Mouse (Mus musculus) midbrain, embryonic 16.5 days (tissue): ENCODE measurements at regions not wholly inside any gene's neighbourhood (a gene's known extent, or its start where the extent isn't known, plus 50 kb on each side); places are given as distances from the start of the nearest gene placed in this dataset.

Experiments
- ATAC-seq: fragments of 200-750 bp; cut with Nextera tagmentation; 2 replicates; pipeline ENCODE4 v1.8.0; 2017; ENCODE audit warnings: moderate TSS enrichment
- H3K27ac ChIP-seq: fragments of 300-500 bp; sonication (generic); 2 replicates; pipeline ENCODE4 v1.5.1; 2014; ENCODE audit warnings: mild to moderate bottlenecking, low read length, mixed read lengths
- H3K27me3 ChIP-seq: fragments of 300-500 bp; sonication (generic); 2 replicates; pipeline ENCODE4 v1.6.1; 2014; ENCODE audit warnings: low read depth, low read length, mixed read lengths; ENCODE audit not compliant: control insufficient read depth, insufficient read depth
- H3K36me3 ChIP-seq: fragments of 300-500 bp; sonication (generic); 2 replicates; pipeline ENCODE4 v1.6.1; 2014; ENCODE audit warnings: mild to moderate bottlenecking, low read length, moderate library complexity, mixed read lengths; ENCODE audit not compliant: control insufficient read depth, insufficient read depth
- H3K4me1 ChIP-seq: fragments of 300-500 bp; sonication (generic); 2 replicates; pipeline ENCODE4 v1.6.1; 2014; ENCODE audit warnings: mild to moderate bottlenecking, low read length, mixed read lengths; ENCODE audit not compliant: control insufficient read depth, insufficient read depth
- H3K4me2 ChIP-seq: fragments of 300-500 bp; sonication (generic); 2 replicates; pipeline ENCODE4 v1.6.1; 2014; ENCODE audit warnings: mild to moderate bottlenecking, low read length, mixed read lengths
- H3K4me3 ChIP-seq: fragments of 300-500 bp; sonication (generic); 2 replicates; pipeline ENCODE4 v1.5.1; 2014; ENCODE audit warnings: low read depth, mild to moderate bottlenecking, low read length, moderate library complexity, mixed read lengths
- H3K9ac ChIP-seq: fragments of 300-500 bp; sonication (generic); 2 replicates; pipeline ENCODE4 v1.6.1; 2014; ENCODE audit warnings: low read depth, low read length, mixed read lengths
- H3K9me3 ChIP-seq: fragments of 300-500 bp; sonication (generic); replicated peaks from 2 replicates; pipeline ENCODE4 v1.6.1; 2014; ENCODE audit warnings: mild to moderate bottlenecking, low read length, mixed read lengths; ENCODE audit not compliant: control insufficient read depth, poor library complexity, severe bottlenecking
- WGBS: fragments of 180-500 bp; shearing (Covaris S2); extraction: QIAGEN DNeasy Blood & Tissue Kit; methylation state at CpG from one replicate; pipeline ENCODE4 v1.1.7; 2014; 5-methylcytosine and 5-hydroxymethylcytosine counted together

DNA sequence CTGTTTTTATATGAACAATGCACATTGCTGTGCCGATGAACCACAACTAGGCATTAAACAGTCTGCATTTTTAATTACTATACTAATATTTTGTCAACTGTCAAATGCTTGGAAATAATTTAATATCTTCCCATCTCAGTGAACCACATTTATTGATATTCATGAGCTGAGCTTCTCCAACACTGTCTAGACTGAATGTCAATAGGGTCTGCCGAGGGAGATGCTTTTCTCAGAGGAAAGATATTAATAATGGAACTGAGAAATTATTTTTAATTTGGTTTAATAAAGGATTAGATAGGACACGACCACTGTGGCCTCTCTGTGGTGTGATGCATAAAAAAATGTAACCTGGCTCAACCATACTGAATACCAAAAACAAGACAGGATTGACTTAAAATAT is 381.7 kb upstream of the A1bg start:
- Histone ChIP-seq H3K36me3 (no peaks in the 10 kb centered on the region), H3K4me2 (no peak overlapping the region), H3K4me1 (no peaks in the 10 kb centered on the region), H3K9me3 (no peaks in the 10 kb centered on the region), H3K27me3 (no peaks in the 10 kb centered on the region), H3K4me3 (no peak overlapping the region), H3K27ac (no peak overlapping the region), H3K9ac (no peak overlapping the region)
- 47% methylated on average over 3 of the region's 3 CpGs for WGBS
- ATAC-seq = no peak

DNA sequence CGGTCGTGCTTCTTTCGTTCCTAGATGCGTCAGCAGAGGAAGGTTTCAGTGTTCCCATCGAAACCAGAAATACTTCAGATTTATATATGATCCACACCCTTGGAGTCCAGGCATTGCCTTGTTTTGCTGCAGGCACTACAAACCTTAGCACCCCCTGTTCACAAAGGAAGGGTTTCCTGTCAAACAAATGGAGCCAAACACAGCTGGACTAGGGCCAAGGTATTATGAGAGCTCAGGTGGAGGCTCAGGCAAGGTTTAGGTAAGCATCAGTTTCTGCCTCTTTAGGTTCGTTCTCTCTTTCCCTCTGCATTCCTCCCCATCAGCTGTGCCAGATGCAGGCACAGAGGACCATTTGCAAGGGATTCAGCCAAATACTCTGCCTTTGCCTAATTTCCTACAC is 377.0 kb upstream of the A1bg start:
- no peaks in the 10 kb centered on the region for H3K4me1 ChIP-seq
- no peak overlapping the region for H3K27ac ChIP-seq
- H3K9me3 ChIP-seq = no peaks in the 10 kb centered on the region
- no peaks in the 10 kb centered on the region for H3K36me3 ChIP-seq
- no peak for ATAC-seq
- no peak overlapping the region for H3K4me2 ChIP-seq
- no peaks in the 10 kb centered on the region for H3K27me3 ChIP-seq
- no peak overlapping the region for H3K9ac ChIP-seq
- 92% methylated on average over 6 of the region's 6 CpGs for WGBS
- no peak overlapping the region for H3K4me3 ChIP-seq

DNA sequence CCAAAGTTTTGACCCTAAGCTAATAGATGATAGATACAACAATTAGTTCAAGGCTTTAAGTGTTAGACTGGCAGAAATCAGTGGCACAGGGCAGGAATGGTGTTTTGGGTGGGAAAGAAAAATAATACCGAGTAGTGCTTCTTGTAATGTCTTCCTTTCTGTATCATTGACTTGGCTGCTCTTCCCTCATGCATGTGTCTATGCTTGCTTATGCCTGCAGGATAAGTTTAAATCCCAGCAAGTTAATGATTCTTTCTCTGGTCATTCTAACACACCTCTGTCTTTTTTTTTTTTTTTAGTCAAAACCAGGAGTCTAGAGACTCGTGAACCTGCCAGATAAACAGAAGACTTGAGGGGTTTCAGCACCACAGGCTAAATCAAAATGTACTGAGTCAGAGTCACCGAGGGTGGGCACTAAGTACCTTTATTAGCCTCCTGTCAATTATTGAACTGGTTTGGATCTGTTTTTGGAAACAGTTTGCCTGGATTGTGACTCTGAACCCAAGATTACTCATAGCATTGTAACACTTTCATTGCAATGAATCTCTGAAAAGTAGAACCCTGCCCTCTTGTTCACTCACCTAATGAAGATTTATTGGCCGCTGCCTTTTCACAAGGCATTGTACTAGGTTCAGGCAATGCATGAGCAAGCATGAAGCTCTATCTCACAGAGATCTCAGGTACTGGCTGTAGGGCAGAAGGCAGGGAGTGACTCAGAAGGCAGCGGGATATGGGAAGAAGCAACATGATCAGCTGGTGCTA is 374.8 kb upstream of the A1bg start:
- Histone ChIP-seq H3K9me3 (no peaks in the 10 kb centered on the region), H3K9ac (no peak overlapping the region), H3K27ac (no peak overlapping the region), H3K36me3 (no peaks in the 10 kb centered on the region), H3K4me3 (no peak overlapping the region), H3K4me1 (no peaks in the 10 kb centered on the region), H3K27me3 (no peaks in the 10 kb centered on the region), H3K4me2 (no peak overlapping the region)
- 84% methylated on average over 5 of the region's 5 CpGs for WGBS
- no peak for ATAC-seq

DNA sequence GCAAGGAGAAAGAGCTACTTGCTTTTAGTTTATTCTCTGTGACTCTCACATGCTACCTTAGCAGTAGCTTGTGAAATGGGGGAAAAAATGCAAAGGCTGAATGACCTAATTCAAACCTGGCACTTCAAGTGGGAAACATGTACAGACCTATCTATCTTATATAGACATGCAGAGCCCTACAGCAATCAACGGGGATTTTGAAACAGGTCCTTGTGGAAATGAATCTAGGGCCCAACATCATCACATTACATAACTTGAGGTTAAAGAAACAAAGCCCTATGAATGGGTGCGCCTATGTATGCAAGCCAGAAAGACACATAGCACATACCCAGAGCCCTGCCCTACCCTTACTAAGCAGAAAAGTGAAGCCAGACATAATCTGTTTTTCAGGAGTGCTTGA is 371.8 kb upstream of the A1bg start:
- no peak overlapping the region for H3K27ac ChIP-seq
- ATAC-seq = no peak
- no peaks in the 10 kb centered on the region for H3K4me1 ChIP-seq
- no peak overlapping the region for H3K4me2 ChIP-seq
- H3K4me3 ChIP-seq = no peak overlapping the region
- no peaks in the 10 kb centered on the region for H3K36me3 ChIP-seq
- no peaks in the 10 kb centered on the region for H3K9me3 ChIP-seq
- H3K27me3 ChIP-seq = no peaks in the 10 kb centered on the region
- 90% methylated on average over 2 of the region's 2 CpGs for WGBS
- no peak overlapping the region for H3K9ac ChIP-seq

DNA sequence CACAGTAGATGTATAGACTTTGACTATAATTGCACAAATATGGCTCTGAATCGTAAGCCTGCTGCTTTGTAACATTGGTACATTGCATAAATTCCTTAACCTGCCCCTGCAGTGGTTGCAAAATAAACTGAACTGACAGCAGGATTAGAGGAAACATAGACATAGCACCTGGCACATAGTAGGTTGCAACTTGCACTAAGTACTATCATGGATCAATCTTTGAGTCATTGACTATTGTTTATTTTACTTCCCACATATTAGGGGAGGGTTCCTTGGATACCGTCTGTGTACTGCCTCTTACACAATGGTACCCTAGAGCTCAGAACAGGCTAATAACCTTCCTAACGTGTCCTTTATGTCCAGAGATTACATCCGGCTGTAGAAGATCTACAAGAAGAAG is 371.3 kb upstream of the A1bg start:
- ATAC-seq = no peak
- Histone ChIP-seq H3K9ac (no peak overlapping the region), H3K36me3 (no peaks in the 10 kb centered on the region), H3K9me3 (no peaks in the 10 kb centered on the region), H3K27me3 (no peaks in the 10 kb centered on the region), H3K4me3 (no peak overlapping the region), H3K4me2 (no peak overlapping the region), H3K4me1 (no peaks in the 10 kb centered on the region), H3K27ac (no peak overlapping the region)
- WGBS = 83% methylated on average over 4 of the region's 4 CpGs

DNA sequence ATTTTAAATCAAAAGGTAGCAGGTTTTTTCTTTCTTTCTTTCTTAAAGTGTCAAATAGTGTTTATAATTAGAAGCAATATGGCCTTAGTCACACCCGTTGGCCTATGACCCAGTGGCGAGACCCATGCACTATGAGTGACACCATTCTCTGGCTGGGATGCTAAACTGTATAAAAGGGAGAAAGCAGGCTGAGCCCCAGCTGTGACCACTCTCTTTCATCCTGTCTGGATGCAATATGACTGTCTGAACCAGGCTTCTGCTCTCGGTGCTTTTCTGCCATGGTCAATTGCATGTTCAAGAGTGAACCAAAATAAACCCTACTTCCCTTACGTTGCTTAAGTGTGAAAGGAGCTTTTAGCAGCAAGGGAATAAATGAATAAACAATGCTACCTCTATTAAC is 346.0 kb upstream of the A1bg start:
- Histone ChIP-seq H3K4me3 (no peak overlapping the region), H3K9ac (no peak overlapping the region), H3K4me1 (no peaks in the 10 kb centered on the region), H3K36me3 (no peaks in the 10 kb centered on the region), H3K4me2 (no peak overlapping the region), H3K27me3 (no peaks in the 10 kb centered on the region), H3K27ac (no peak overlapping the region), H3K9me3 (peaks cover 2% of the 10 kb centered on the region; the same call in 1 of the 2 replicates)
- ATAC-seq = no peak
- whole genome bisulfite sequencing = 54% methylated on average over 4 of the region's 4 CpGs

DNA sequence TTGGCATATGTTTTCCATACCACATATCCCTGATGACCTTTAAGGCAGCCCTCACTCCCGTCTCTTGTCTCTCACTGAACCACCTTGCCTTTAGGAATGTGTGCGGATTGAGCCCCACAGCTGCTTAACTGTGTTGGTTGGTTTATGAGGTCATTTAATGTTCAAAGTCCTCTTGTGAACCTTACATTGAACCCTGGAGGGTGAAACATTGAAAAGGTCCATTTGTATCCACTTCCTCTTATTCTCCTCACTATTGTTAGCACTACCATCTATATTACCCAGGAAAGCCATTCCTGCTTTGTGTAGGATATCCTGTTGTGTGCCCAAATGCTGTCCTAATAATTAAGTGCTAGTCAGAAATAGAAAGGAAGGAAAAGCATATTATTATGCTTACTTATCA is 336.2 kb upstream of the A1bg start:
- H3K9ac ChIP-seq = no peak overlapping the region
- H3K4me3 ChIP-seq = no peak overlapping the region
- H3K27me3 ChIP-seq = no peaks in the 10 kb centered on the region
- ATAC-seq = no peak
- no peak overlapping the region for H3K4me2 ChIP-seq
- H3K9me3 ChIP-seq = no peaks in the 10 kb centered on the region
- no peak overlapping the region for H3K27ac ChIP-seq
- 89% methylated on average over 2 of the region's 2 CpGs for WGBS
- no peaks in the 10 kb centered on the region for H3K36me3 ChIP-seq
- no peaks in the 10 kb centered on the region for H3K4me1 ChIP-seq

DNA sequence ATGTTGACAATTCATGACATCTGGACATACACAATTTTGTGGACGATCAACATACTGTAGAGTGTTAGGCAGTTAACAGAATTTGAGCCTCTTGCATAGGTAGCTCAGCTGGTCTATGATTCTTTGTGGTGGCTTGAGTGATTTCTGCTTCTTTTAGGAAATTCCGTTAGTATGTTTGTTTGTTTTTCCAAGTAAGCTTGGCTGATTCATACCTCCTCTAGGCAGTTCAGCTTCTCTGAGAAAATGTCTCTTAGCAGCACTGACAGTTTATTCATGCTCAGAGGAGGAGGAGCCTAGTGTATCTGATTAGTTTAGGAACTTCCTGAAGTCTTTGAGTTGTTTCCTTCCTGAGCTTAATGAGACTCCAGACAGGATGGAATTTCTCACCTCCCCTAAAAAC is 321.7 kb upstream of the A1bg start:
- ATAC-seq = no peak
- Histone ChIP-seq H3K4me2 (no peak overlapping the region), H3K9me3 (no peaks in the 10 kb centered on the region), H3K36me3 (no peaks in the 10 kb centered on the region), H3K9ac (no peak overlapping the region), H3K4me1 (no peaks in the 10 kb centered on the region), H3K4me3 (no peak overlapping the region), H3K27me3 (no peaks in the 10 kb centered on the region), H3K27ac (no peak overlapping the region)
- WGBS = 84% methylated on average over 2 of the region's 2 CpGs

DNA sequence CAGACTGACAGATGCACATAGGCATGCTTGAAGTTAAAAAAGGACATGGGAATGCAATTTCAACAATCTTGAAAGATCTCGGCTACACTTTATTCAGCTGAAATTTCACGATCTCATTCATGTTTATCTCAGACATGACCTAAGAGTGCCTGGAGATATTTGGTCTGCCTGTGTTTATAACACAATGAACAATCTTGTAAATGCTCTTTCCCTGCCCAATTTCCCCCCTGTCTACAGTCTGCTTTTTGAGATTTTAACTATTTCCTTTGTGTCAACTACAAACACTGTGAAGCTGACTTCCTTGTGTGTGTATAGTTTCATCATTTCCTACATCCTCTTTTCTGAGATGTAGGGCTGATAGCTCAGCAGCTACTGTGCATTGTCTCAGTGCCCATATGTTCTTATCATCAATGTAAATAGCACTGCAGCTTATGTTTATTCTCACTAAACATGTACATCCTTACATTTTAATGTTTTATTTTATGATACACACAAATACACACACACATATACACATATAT is 319.4 kb upstream of the A1bg start:
- Histone ChIP-seq H3K36me3 (no peaks in the 10 kb centered on the region), H3K4me3 (no peak overlapping the region), H3K4me1 (no peaks in the 10 kb centered on the region), H3K9me3 (no peaks in the 10 kb centered on the region), H3K27ac (no peak overlapping the region), H3K9ac (no peak overlapping the region), H3K27me3 (no peaks in the 10 kb centered on the region), H3K4me2 (no peak overlapping the region)
- 84% methylated on average over 2 of the region's 2 CpGs for WGBS
- ATAC-seq = no peak
